Mouse (Mus musculus): Measurements from ENCODE around the gene Irx4.

The Irx4 gene

GRCm38 (mm10) chr13:73270451-73271081, 10.3 kb downstream of the Irx4 start:
- DNase-seq (ENCODE audit: low spot score) = no peak

- no peak for DNase-seq (ENCODE audit: low spot score)
These were observed 11.3 kb downstream of the Irx4 start for GRCm38 (mm10) chr13:73271336-73272242.

GRCm38 (mm10) chr13:73272794-73273282, 12.6 kb downstream of the Irx4 start:
- DNase-seq (ENCODE audit: low spot score) = no peak

- no peak for DNase-seq (ENCODE audit: low spot score)
These were observed 13.3 kb downstream of the Irx4 start for GRCm38 (mm10) chr13:73273536-73273935.

GRCm38 (mm10) chr13:73277361-73277760, 17.1 kb downstream of the Irx4 start:
- DNase-seq (ENCODE audit: low spot score) = no peak

- no peak for DNase-seq (ENCODE audit: low spot score)
These were observed 17.5 kb downstream of the Irx4 start for GRCm38 (mm10) chr13:73277797-73278196.

- DNase-seq (ENCODE audit: low spot score) = no peak
These were observed 18.9 kb downstream of the Irx4 start for GRCm38 (mm10) chr13:73279196-73279595.

- DNase-seq (ENCODE audit: low spot score) = no peak
These were observed 22.1 kb downstream of the Irx4 start for GRCm38 (mm10) chr13:73282407-73282806.

GRCm38 (mm10) chr13:73283534-73283933, 23.3 kb downstream of the Irx4 start:
- DNase-seq (ENCODE audit: low spot score) = no peak

GRCm38 (mm10) chr13:73290206-73290605, 29.9 kb downstream of the Irx4 start:
- no peak for DNase-seq (ENCODE audit: low spot score)

- no peak for DNase-seq (ENCODE audit: low spot score)
These were observed 30.8 kb downstream of the Irx4 start for GRCm38 (mm10) chr13:73291102-73291501.

GRCm38 (mm10) chr13:73298717-73299116, 38.4 kb downstream of the Irx4 start:
- no peak for DNase-seq (ENCODE audit: low spot score)

GRCm38 (mm10) chr13:73299322-73299721, 39.0 kb downstream of the Irx4 start:
- DNase-seq (ENCODE audit: low spot score) = no peak

GRCm38 (mm10) chr13:73304729-73305128, 44.5 kb downstream of the Irx4 start:
- DNase-seq (ENCODE audit: low spot score) = no peak

GRCm38 (mm10) chr13:73305398-73306084, 45.3 kb downstream of the Irx4 start:
- DNase-seq (ENCODE audit: low spot score) = no peak

- DNase-seq (ENCODE audit: low spot score) = no peak
These were observed 45.8 kb downstream of the Irx4 start for GRCm38 (mm10) chr13:73306085-73306410.

- DNase-seq (ENCODE audit: low spot score) = no peak
These were observed 46.2 kb downstream of the Irx4 start for GRCm38 (mm10) chr13:73306430-73306829.

- no peak for DNase-seq (ENCODE audit: low spot score)
These were observed 50.1 kb downstream of the Irx4 start for GRCm38 (mm10) chr13:73310183-73310929.

All from left cerebral cortex, adult 11 months (tissue).